Mouse (Mus musculus) ES-E14 (cell line): ENCODE data around the gene Gm4756. TPM values are rescaled to one million over a fixed set of nuclear protein-coding genes. Genes with fewer than 3 reads are reported as not detected.
A peak's percentile ranks its signal among the peaks of the same experiment; 100 is the strongest.
"Not testable (repeated sequence)": the region's sequence is repeated elsewhere in the genome, so short reads cannot be mapped to it uniquely, and the experiment has no call there.

Experiments used
- DNase-seq: peaks from one replicate; pipeline ENCODE4 v3.0.0-alpha.2; 2013; ENCODE audit warnings: low read depth, low spot score
- H3K27ac ChIP-seq: 2 replicates; pipeline ENCODE4 v1.5.1; 2012; ENCODE audit warnings: low read depth, mild to moderate bottlenecking, low read length, moderate library complexity, mixed read lengths; ENCODE audit not compliant: poor library complexity, insufficient read depth, severe bottlenecking
- H3K36me3 ChIP-seq: 2 replicates; pipeline ENCODE4 v1.6.1; 2012; ENCODE audit warnings: mild to moderate bottlenecking, low read length, moderate library complexity, mixed read lengths; ENCODE audit not compliant: control insufficient read depth, poor library complexity, insufficient read depth, severe bottlenecking
- H3K4me1 ChIP-seq, 2 experiments: fragments of 150-350 bp in 1 of 2; sonication (generic) in 1 of 2; 2 replicates each; pipeline ENCODE4 v1.6.1; 2012; ENCODE audit warnings: low read length in 2 of 2, mild to moderate bottlenecking in 1 of 2, mixed read lengths in 1 of 2; ENCODE audit not compliant: control insufficient read depth in 2 of 2, insufficient read depth in 2 of 2, poor library complexity in 1 of 2
- H3K4me3 ChIP-seq, 2 experiments: fragments of 150-350 bp in 1 of 2; sonication (generic) in 1 of 2; 2 replicates each; pipeline ENCODE4 v1.5.1; 2012; ENCODE audit warnings: low read length in 2 of 2, low read depth in 1 of 2, mild to moderate bottlenecking in 1 of 2, mixed read lengths in 1 of 2; ENCODE audit not compliant: insufficient read depth in 1 of 2, poor library complexity in 1 of 2, severe bottlenecking in 1 of 2
- H3K9ac ChIP-seq: 2 replicates; pipeline ENCODE4 v1.6.1; 2012; ENCODE audit warnings: low read depth, mild to moderate bottlenecking, low read length, mixed read lengths; ENCODE audit not compliant: poor library complexity, insufficient read depth, severe bottlenecking
- H3K9me3 ChIP-seq: fragments of 150-350 bp; sonication (generic); 2 replicates; pipeline ENCODE4 v1.6.1; 2012; ENCODE audit warnings: low read depth, mild to moderate bottlenecking, low read length; ENCODE audit not compliant: control insufficient read depth, insufficient read depth
- CHD2 ChIP-seq: IDR thresholded peaks from 2 replicates; pipeline ENCODE4 v1.6.1; 2014; ENCODE audit warnings: mild to moderate bottlenecking, low read depth, low read length, inconsistent platforms
- HCFC1 ChIP-seq: IDR thresholded peaks from 2 replicates; pipeline ENCODE4 v1.6.1; 2012; ENCODE audit warnings: low read length, inconsistent platforms, borderline replicate concordance; ENCODE audit not compliant: insufficient read depth
- MAFK ChIP-seq: IDR thresholded peaks from 2 replicates; pipeline ENCODE4 v1.6.1; 2014; ENCODE audit warnings: mild to moderate bottlenecking, low read depth, low read length, inconsistent platforms; ENCODE audit not compliant: insufficient read depth
- ZC3H11A ChIP-seq: IDR thresholded peaks from 2 replicates; pipeline ENCODE4 v1.6.1; 2012; ENCODE audit warnings: low read depth, mild to moderate bottlenecking, inconsistent platforms, low read length, borderline replicate concordance
- ZNF384 ChIP-seq: IDR thresholded peaks from 2 replicates; pipeline ENCODE4 v1.6.1; 2012; ENCODE audit warnings: low read depth, low read length, inconsistent platforms
- in situ Hi-C, 2 experiments: fragments of 600-800 bp; cut with MboI; formaldehyde crosslinking; loops; one replicate each; pipeline ENCODE4 v1.15.1; 2025; ENCODE audit warnings: low sequenced_read_pairs in 2 of 2, inconsistent platforms in 1 of 2; ENCODE audit not compliant: unreplicated experiment in 2 of 2
- total RNA-seq: library from RNA; depleted of rRNA; stranded (reverse); fragments of 300-350 nt; gene quantifications from 2 replicates; pipeline ENCODE4 v1.2.3, GENCODE M21; 2012

Gm4756 gene
- total RNA-seq, 1 experiment = 0.67 TPM

- no peaks in the 10 kb centered on the region for H3K4me1 ChIP-seq
- in situ Hi-C loops = no loop called here
- no peaks in the 10 kb centered on the region for H3K9me3 ChIP-seq
- no peak for TF ChIP-seq CHD2
- TF ChIP-seq MAFK = no peak
- TF ChIP-seq ZC3H11A = no peak
- TF ChIP-seq ZNF384 = no peak
- DNase-seq = no peak
- no peak overlapping the region for H3K27ac ChIP-seq
- no peak overlapping the region for H3K4me3 ChIP-seq
- no peak overlapping the region for H3K9ac ChIP-seq
- no peaks in the 10 kb centered on the region for H3K36me3 ChIP-seq
Measured at GRCm38 (mm10) chr12:72622853-72623496, 26.5 kb downstream of the Gm4756 start.

GRCm38 (mm10) chr12:72621441-72621840, 28.0 kb downstream of the Gm4756 start:
- Histone ChIP-seq H3K9me3 (no peaks in the 10 kb centered on the region), H3K27ac (no peak overlapping the region), H3K4me1 (no peaks in the 10 kb centered on the region), H3K36me3 (no peaks in the 10 kb centered on the region), H3K9ac (no peak overlapping the region), H3K4me3 (no peak overlapping the region)
- in situ Hi-C loops = no loop called here
- no peak for DNase-seq
- TF ChIP-seq ZNF384 (0 out of 2 replicates have a peak, but pooled peaks have one; percentile 31), MAFK (no peak)

GRCm38 (mm10) chr12:72620856-72621255, 28.6 kb downstream of the Gm4756 start:
- H3K4me1 ChIP-seq = no peaks in the 10 kb centered on the region
- DNase-seq = no peak
- no peaks in the 10 kb centered on the region for H3K36me3 ChIP-seq
- no peak overlapping the region for H3K27ac ChIP-seq
- no peaks in the 10 kb centered on the region for H3K9me3 ChIP-seq
- no peak for TF ChIP-seq CHD2
- no peak overlapping the region for H3K4me3 ChIP-seq
- H3K9ac ChIP-seq = no peak overlapping the region
- in situ Hi-C loops = no loop called here

- H3K27ac ChIP-seq = no peak overlapping the region
- no peak overlapping the region for H3K9ac ChIP-seq
- H3K9me3 ChIP-seq = no peaks in the 10 kb centered on the region
- DNase-seq = no peak
- in situ Hi-C loops = no loop called here
- TF ChIP-seq CHD2 (no peak), ZNF384 (no peak), HCFC1 (no peak), MAFK (no peak), ZC3H11A (no peak)
- H3K36me3 ChIP-seq = no peaks in the 10 kb centered on the region
- no peak overlapping the region for H3K4me3 ChIP-seq
- H3K4me1 ChIP-seq = no peaks in the 10 kb centered on the region
Measured at GRCm38 (mm10) chr12:72612053-72612452, 37.4 kb downstream of the Gm4756 start.

- H3K4me1 ChIP-seq, H3K9ac ChIP-seq, H3K36me3 ChIP-seq, H3K27ac ChIP-seq, H3K9me3 ChIP-seq, H3K4me3 ChIP-seq, in situ Hi-C loops, DNase-seq: not testable (repeated sequence)
Measured at GRCm38 (mm10) chr12:72598731-72599130, 50.7 kb downstream of the Gm4756 start.
